Mouse (Mus musculus) kidney, postnatal 0 days (tissue): ENCODE data around the gene Abhd4. TPM values are rescaled to one million over a fixed set of nuclear protein-coding genes. Genes with fewer than 3 reads are reported as not detected.

Experiments used
- ATAC-seq: fragments of 200-750 bp; cut with Nextera tagmentation; replicated peaks from 2 replicates; pipeline ENCODE4 v1.8.0; 2017; ENCODE audit warnings: low read depth, moderate number of reproducible peaks, moderate TSS enrichment, moderate library complexity; ENCODE audit not compliant: low FRiP score
- DNase-seq: peaks from one replicate; pipeline ENCODE4 v3.0.0-alpha.2; 2016; ENCODE audit warnings: low spot score
- H3K27ac ChIP-seq: fragments of 300-500 bp; sonication (generic); 2 replicates; pipeline ENCODE4 v1.5.1; 2014; ENCODE audit warnings: mild to moderate bottlenecking
- H3K27me3 ChIP-seq: fragments of 300-500 bp; sonication (generic); 2 replicates; pipeline ENCODE4 v1.6.1; 2014; ENCODE audit warnings: low read length, mixed read lengths; ENCODE audit not compliant: insufficient read depth
- H3K36me3 ChIP-seq: fragments of 300-500 bp; sonication (generic); 2 replicates; pipeline ENCODE4 v1.6.1; 2014; ENCODE audit warnings: low read length, mixed read lengths; ENCODE audit not compliant: insufficient read depth
- H3K4me1 ChIP-seq: fragments of 300-500 bp; sonication (generic); replicated peaks from 2 replicates; pipeline ENCODE4 v1.6.1; 2014; ENCODE audit warnings: antibody characterized with exemption, low read length, mixed read lengths; ENCODE audit not compliant: insufficient read depth
- H3K4me2 ChIP-seq: fragments of 300-500 bp; sonication (generic); 2 replicates; pipeline ENCODE4 v1.6.1; 2014; ENCODE audit warnings: mild to moderate bottlenecking, low read length, moderate library complexity, mixed read lengths
- H3K4me3 ChIP-seq: fragments of 300-500 bp; sonication (generic); replicated peaks from 2 replicates; pipeline ENCODE4 v1.5.1; 2014; ENCODE audit warnings: low read depth, low read length
- H3K9ac ChIP-seq: fragments of 300-500 bp; sonication (generic); 2 replicates; pipeline ENCODE4 v1.6.1; 2014; ENCODE audit warnings: low read depth, low read length
- H3K9me3 ChIP-seq: fragments of 300-500 bp; sonication (generic); replicated peaks from 2 replicates; pipeline ENCODE4 v1.6.1; 2016; ENCODE audit warnings: low read length, inconsistent platforms, mixed read lengths
- CTCF ChIP-seq: IDR thresholded peaks from 2 replicates; pipeline ENCODE4 v1.5.1; 2016; ENCODE audit warnings: antibody characterized with exemption, low read depth, mild to moderate bottlenecking, moderate library complexity
- WGBS: fragments of 180-500 bp; shearing (Covaris S2); extraction: QIAGEN DNeasy Blood & Tissue Kit; methylation state at CpG from one replicate; pipeline ENCODE4 v1.1.7; 2014; 5-methylcytosine and 5-hydroxymethylcytosine counted together
- polyA plus RNA-seq: library from polyadenylated mRNA; unstranded; fragments of >200 nt; fragmentation: Nextera tagmentation; extraction: Ambion mirVana; gene quantifications from 2 replicates; pipeline ENCODE4 v1.2.1, GENCODE M21; 2015

The Abhd4 gene
- polyA plus RNA-seq, 1 experiment from 2014 or later = 80.9 TPM

DNA sequence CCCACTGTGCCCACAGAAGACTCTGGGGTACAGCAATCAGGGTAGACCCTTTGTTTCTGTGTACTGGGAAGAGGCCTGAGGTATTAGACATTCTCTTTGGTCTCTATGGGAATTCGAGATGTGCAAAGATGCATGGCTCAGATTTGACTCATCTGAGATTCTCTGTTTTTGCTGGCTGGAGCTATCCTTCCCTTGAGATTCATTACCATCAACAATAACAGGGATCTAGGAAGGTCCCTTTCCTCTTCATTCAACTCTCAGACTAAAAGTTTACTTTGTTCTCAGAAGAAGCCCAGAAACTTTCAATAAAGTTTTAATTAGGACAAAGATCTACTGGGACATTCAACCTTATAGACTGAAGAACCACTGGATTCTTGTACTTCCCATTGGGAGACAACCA, 30.9 kb downstream of the Abhd4 start, which contains the start of gene Olfr49:
Olfr49 (minus strand) TSS at position 101 of the 400 bp plus-strand sequence.
- Histone ChIP-seq H3K9me3 (no peaks in the 10 kb centered on the region), H3K36me3 (no peaks in the 10 kb centered on the region), H3K9ac (no peak within 1 kb of the TSS), H3K4me1 (no peaks in the 10 kb centered on the region), H3K27me3 (no peaks in the 10 kb centered on the region), H3K4me2 (no peak within 1 kb of the TSS), H3K4me3 (no peak within 1 kb of the TSS), H3K27ac (no peak within 1 kb of the TSS)
- WGBS = 86% methylated on average over 1 of the region's 1 CpGs
- TF ChIP-seq CTCF = no peak
- DNase-seq (no peak), ATAC-seq (no peak)

DNA sequence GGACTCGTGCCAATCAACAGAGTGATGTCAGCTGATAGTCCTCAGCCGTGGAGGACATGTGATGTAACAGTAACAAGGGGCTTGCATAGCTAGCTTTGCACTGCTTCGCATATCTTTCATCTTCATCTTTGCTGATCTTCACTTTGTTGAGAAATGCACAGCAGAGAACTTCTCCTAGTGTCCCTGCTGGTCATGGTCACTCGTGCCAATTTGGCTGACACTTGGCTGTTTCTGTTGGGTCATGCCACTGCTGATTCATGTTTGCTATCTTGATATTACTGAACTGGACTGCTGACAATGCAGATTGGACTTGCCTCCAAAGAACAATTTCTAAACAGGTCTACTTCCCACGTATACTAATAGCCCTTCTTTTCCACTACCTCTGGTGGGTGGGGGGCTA, 46.1 kb downstream of the Abhd4 start:
- no peak for TF ChIP-seq CTCF
- Histone ChIP-seq H3K9me3 (no peaks in the 10 kb centered on the region), H3K36me3 (no peaks in the 10 kb centered on the region), H3K4me3 (no peak overlapping the region), H3K4me2 (no peak overlapping the region), H3K4me1 (no peaks in the 10 kb centered on the region), H3K27ac (no peak overlapping the region), H3K27me3 (no peaks in the 10 kb centered on the region), H3K9ac (no peak overlapping the region)
- DNase-seq (no peak), ATAC-seq (no peak)
- WGBS = 82% methylated on average over 5 of the region's 5 CpGs

DNA sequence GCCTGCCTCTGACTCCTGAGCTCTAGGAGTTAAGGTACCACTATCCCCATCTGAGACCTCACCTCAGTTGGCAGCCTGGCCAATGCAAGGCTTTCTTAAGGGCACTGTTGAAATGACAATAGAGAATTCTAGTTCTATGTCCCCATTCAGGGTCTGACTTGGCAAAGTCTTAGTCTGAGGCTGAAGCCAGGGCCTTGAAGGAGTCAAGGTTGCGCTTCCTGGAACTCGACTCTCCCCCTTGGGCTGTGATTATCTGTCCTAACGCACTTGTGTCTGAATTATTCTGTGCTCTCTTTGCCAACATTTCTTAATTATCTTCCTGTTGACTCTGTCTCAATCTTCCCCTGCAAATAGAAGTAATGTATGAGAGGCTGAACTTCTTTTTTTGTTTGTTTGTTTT, 46.7 kb downstream of the Abhd4 start:
- DNase-seq = no peak
- H3K27me3 ChIP-seq = no peaks in the 10 kb centered on the region
- 78% methylated on average over 3 of the region's 3 CpGs for WGBS
- no peak overlapping the region for H3K9ac ChIP-seq
- H3K9me3 ChIP-seq = no peaks in the 10 kb centered on the region
- no peak overlapping the region for H3K4me3 ChIP-seq
- TF ChIP-seq CTCF = no peak
- H3K4me1 ChIP-seq = no peaks in the 10 kb centered on the region
- no peak for ATAC-seq
- H3K36me3 ChIP-seq = no peaks in the 10 kb centered on the region
- no peak overlapping the region for H3K4me2 ChIP-seq
- no peak overlapping the region for H3K27ac ChIP-seq

DNA sequence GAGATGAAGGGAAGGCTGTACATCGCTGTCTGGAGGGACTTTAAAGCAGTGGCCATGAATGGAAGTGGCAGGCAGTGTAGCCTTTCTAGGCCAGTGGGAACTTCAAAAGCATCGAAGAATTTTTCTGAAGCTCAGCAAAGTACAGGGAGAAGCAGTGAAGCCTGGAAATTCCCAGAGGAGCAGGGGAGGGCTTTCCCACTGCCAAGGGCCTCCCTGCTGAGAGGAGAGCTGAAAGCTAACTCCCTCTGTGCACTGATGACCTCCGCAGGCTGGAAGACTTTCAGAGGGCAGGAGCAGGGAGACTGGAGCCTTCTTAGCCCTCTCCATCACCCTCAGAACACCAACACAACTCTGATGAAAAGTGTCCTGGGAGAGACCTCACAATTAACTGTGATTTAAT, 57.8 kb downstream of the Abhd4 start:
- ATAC-seq (no peak), DNase-seq (peak; percentile 44)
- no peak overlapping the region for H3K4me2 ChIP-seq
- WGBS = 16% methylated on average over 3 of the region's 3 CpGs
- H3K27me3 ChIP-seq = no peaks in the 10 kb centered on the region
- H3K9me3 ChIP-seq = no peaks in the 10 kb centered on the region
- no peaks in the 10 kb centered on the region for H3K4me1 ChIP-seq
- H3K36me3 ChIP-seq = no peaks in the 10 kb centered on the region
- H3K4me3 ChIP-seq = no peak overlapping the region
- H3K27ac ChIP-seq = no peak overlapping the region
- no peak for TF ChIP-seq CTCF
- H3K9ac ChIP-seq = no peak overlapping the region

Other genes with a start within 250 kb of the Abhd4 start
- 544 and 545 TPM in 2 replicates for gene Dad1, start 84 bp upstream of the Abhd4 start, polyA plus RNA-seq
- 0.03 TPM in 1 of 2 replicates, not detected in the other for gene Olfr49, start 30.8 kb downstream of the Abhd4 start, polyA plus RNA-seq
- gene Oxa1l, start 106.6 kb downstream of the Abhd4 start, polyA plus RNA-seq = 57.6 and 66.5 TPM in 2 replicates
- gene Slc7a7, start 163.6 kb downstream of the Abhd4 start, polyA plus RNA-seq = 27.8 and 36.4 TPM in 2 replicates
- 357 and 408 TPM in 2 replicates for gene Mrpl52, start 172.7 kb downstream of the Abhd4 start, polyA plus RNA-seq
- 107 and 114 TPM in 2 replicates for gene Mmp14, start 177.4 kb downstream of the Abhd4 start, polyA plus RNA-seq
- 76.5 and 78.4 TPM in 2 replicates for gene Lrp10, start 209.9 kb downstream of the Abhd4 start, polyA plus RNA-seq
- 4.3 and 4.4 TPM in 2 replicates for gene Rem2, start 221.9 kb downstream of the Abhd4 start, polyA plus RNA-seq